Mouse (Mus musculus): Measurements from ENCODE around the gene Siae. TPM values are rescaled to one million over a fixed set of nuclear protein-coding genes. Genes with fewer than 3 reads are reported as not detected.

Siae gene
- polyA plus RNA-seq, 1 experiment from 2014 or later, result 8.5 TPM

GRCm38 (mm10) chr9:37583594-37583993 lies 28.1 kb downstream of the Siae start:
- ATAC-seq (replicated peaks; ENCODE audit: low FRiP score), result no peak
- Histone ChIP-seq H3K9me3 (ENCODE audit: control insufficient read depth, low read length) (no peaks in the 10 kb centered on the region), H3K27ac (ENCODE audit: low read depth, low read length) (no peak overlapping the region), H3K9ac (ENCODE audit: low read length) (no peak overlapping the region), H3K27me3 (ENCODE audit: control insufficient read depth, insufficient read depth, low read length) (no peaks in the 10 kb centered on the region), H3K4me1 (replicated peaks; ENCODE audit: control insufficient read depth, insufficient read depth, low read length) (no peaks in the 10 kb centered on the region), H3K36me3 (ENCODE audit: control insufficient read depth, insufficient read depth, low read length) (no peaks in the 10 kb centered on the region), H3K4me3 (ENCODE audit: low read depth, low read length) (no peak overlapping the region), H3K4me2 (ENCODE audit: low read depth, low read length, severe bottlenecking) (no peak overlapping the region)
- DNase-seq (ENCODE audit: low spot score), result no peak
- WGBS, result 85% methylated on average over 5 of the region's 5 CpGs

- no peaks in the 10 kb centered on the region for H3K36me3 ChIP-seq (ENCODE audit: control insufficient read depth, insufficient read depth, low read length)
- no peak for ATAC-seq (replicated peaks; ENCODE audit: low FRiP score)
- no peak overlapping the region for H3K4me3 ChIP-seq (ENCODE audit: low read depth, low read length)
- WGBS, result 87% methylated on average over 4 of the region's 4 CpGs
- H3K27ac ChIP-seq (ENCODE audit: low read depth, low read length), result no peak overlapping the region
- no peak overlapping the region for H3K4me2 ChIP-seq (ENCODE audit: low read depth, low read length, severe bottlenecking)
- DNase-seq (ENCODE audit: low spot score), result no peak
- no peaks in the 10 kb centered on the region; the same call in 1 of the 2 replicates for H3K9me3 ChIP-seq (ENCODE audit: control insufficient read depth, low read length)
- H3K9ac ChIP-seq (ENCODE audit: low read length), result no peak overlapping the region
- H3K27me3 ChIP-seq (ENCODE audit: control insufficient read depth, insufficient read depth, low read length), result no peaks in the 10 kb centered on the region
- no peaks in the 10 kb centered on the region for H3K4me1 ChIP-seq (replicated peaks; ENCODE audit: control insufficient read depth, insufficient read depth, low read length)
Measured at GRCm38 (mm10) chr9:37586718-37587117, 31.2 kb downstream of the Siae start.

DNA sequence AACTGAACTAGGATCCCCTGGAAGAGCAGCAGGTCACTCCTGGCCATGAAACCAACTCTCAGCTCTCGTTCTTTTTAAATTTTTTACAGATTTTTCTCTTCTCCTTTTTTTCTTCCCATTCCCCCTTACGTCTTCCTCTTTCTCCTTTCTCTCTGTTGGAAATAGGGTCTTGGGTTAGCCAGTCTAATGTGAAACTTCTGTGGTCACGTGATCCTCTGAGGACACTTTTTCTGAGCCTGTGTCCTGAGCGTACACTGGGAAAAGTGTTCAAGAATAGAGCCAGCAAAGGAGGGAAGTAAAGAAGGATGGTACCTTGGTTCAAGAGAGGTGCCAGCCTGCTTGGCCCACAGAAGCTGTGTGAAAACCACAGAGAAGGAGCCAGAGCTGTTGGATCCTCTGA lies 34.9 kb downstream of the Siae start:
- Histone ChIP-seq H3K36me3 (ENCODE audit: control insufficient read depth, insufficient read depth, low read length) (no peaks in the 10 kb centered on the region), H3K27ac (ENCODE audit: low read depth, low read length) (no peak overlapping the region), H3K4me2 (ENCODE audit: low read depth, low read length, severe bottlenecking) (no peak overlapping the region), H3K4me1 (replicated peaks; ENCODE audit: control insufficient read depth, insufficient read depth, low read length) (no peaks in the 10 kb centered on the region), H3K9me3 (ENCODE audit: control insufficient read depth, low read length) (no peaks in the 10 kb centered on the region; the same call in 1 of the 2 replicates), H3K9ac (ENCODE audit: low read length) (no peak overlapping the region), H3K27me3 (ENCODE audit: control insufficient read depth, insufficient read depth, low read length) (no peaks in the 10 kb centered on the region), H3K4me3 (ENCODE audit: low read depth, low read length) (no peak overlapping the region)
- WGBS, result 85% methylated on average over 4 of the region's 4 CpGs
- ATAC-seq (replicated peaks; ENCODE audit: low FRiP score), result no peak
- DNase-seq (ENCODE audit: low spot score), result no peak

DNA sequence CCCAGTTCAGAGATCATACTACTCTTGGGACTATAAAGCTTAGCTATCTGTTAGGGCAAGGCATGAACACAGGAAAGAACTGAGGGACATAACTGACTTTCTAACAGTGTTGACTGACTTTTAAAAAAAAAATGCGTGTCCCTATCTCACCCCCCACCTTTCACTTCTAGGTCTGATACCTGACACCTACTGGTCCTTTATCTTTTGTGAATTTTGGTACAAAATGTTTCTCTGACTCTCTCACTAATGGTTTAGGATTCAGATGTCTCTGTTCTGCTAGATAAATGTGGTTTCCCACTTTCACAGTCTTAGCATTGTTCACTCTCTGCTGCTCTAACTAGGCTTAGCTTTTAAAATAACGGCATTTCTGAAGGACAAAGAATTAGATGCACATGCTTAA lies 36.5 kb downstream of the Siae start:
- DNase-seq (ENCODE audit: low spot score) (no peak), ATAC-seq (replicated peaks; ENCODE audit: low FRiP score) (no peak)
- H3K9me3 ChIP-seq (ENCODE audit: control insufficient read depth, low read length), result no peaks in the 10 kb centered on the region; the same call in 1 of the 2 replicates
- H3K9ac ChIP-seq (ENCODE audit: low read length), result no peak overlapping the region
- H3K4me1 ChIP-seq (replicated peaks; ENCODE audit: control insufficient read depth, insufficient read depth, low read length), result no peaks in the 10 kb centered on the region
- H3K27me3 ChIP-seq (ENCODE audit: control insufficient read depth, insufficient read depth, low read length), result no peaks in the 10 kb centered on the region
- H3K4me3 ChIP-seq (ENCODE audit: low read depth, low read length), result no peak overlapping the region
- H3K27ac ChIP-seq (ENCODE audit: low read depth, low read length), result no peak overlapping the region
- H3K36me3 ChIP-seq (ENCODE audit: control insufficient read depth, insufficient read depth, low read length), result no peaks in the 10 kb centered on the region
- WGBS, result 81% methylated on average over 2 of the region's 2 CpGs
- H3K4me2 ChIP-seq (ENCODE audit: low read depth, low read length, severe bottlenecking), result no peak overlapping the region

DNA sequence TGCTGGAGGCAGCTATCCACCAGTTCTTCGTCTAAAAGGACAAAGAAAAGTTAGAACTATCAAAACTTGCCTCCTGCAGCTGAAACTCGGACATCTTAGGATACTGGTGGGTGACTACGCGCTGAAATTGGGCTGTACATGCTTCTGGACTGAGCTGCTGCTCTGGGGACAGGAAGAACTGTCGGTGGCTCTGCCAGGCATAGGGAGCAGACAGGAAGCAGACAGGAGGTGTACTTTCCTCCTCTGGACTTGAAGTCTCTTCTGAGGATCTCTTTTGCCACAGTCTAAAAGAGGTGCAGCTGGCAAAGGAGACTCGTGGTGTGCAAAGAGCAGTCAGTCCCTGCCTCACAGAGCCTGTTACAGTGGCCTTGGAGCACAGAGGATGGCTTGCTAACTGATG lies 37.1 kb downstream of the Siae start:
- no peaks in the 10 kb centered on the region; the same call in 1 of the 2 replicates for H3K9me3 ChIP-seq (ENCODE audit: control insufficient read depth, low read length)
- ATAC-seq (replicated peaks; ENCODE audit: low FRiP score) (no peak), DNase-seq (ENCODE audit: low spot score) (no peak)
- no peak overlapping the region for H3K4me2 ChIP-seq (ENCODE audit: low read depth, low read length, severe bottlenecking)
- no peaks in the 10 kb centered on the region for H3K27me3 ChIP-seq (ENCODE audit: control insufficient read depth, insufficient read depth, low read length)
- H3K9ac ChIP-seq (ENCODE audit: low read length), result no peak overlapping the region
- H3K4me3 ChIP-seq (ENCODE audit: low read depth, low read length), result no peak overlapping the region
- H3K27ac ChIP-seq (ENCODE audit: low read depth, low read length), result no peak overlapping the region
- WGBS, result 69% methylated on average over 6 of the region's 6 CpGs
- H3K4me1 ChIP-seq (replicated peaks; ENCODE audit: control insufficient read depth, insufficient read depth, low read length), result no peaks in the 10 kb centered on the region
- no peaks in the 10 kb centered on the region for H3K36me3 ChIP-seq (ENCODE audit: control insufficient read depth, insufficient read depth, low read length)

DNA sequence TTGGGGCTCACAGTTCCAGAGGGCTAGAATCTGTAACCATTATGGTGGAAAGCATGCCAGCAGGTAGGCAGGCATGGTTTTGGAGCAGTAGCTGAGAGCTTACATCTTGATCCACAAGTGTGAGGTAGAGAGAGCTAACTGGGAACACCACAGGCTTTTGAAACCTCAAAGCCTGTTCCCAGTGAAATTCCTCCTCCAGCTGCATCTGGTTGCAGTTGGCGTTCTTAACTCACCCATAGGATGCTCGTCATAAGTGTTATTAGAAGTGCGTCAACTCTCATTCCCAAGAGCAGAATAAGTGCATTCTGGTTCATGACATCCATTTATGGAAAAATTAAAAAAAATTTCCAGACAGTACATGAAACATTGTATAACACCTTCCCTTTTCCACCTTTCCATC lies 38.2 kb downstream of the Siae start:
- no peaks in the 10 kb centered on the region for H3K27me3 ChIP-seq (ENCODE audit: control insufficient read depth, insufficient read depth, low read length)
- no peak overlapping the region for H3K4me2 ChIP-seq (ENCODE audit: low read depth, low read length, severe bottlenecking)
- H3K36me3 ChIP-seq (ENCODE audit: control insufficient read depth, insufficient read depth, low read length), result no peaks in the 10 kb centered on the region
- H3K4me3 ChIP-seq (ENCODE audit: low read depth, low read length), result no peak overlapping the region
- DNase-seq (ENCODE audit: low spot score), result no peak
- no peaks in the 10 kb centered on the region for H3K4me1 ChIP-seq (replicated peaks; ENCODE audit: control insufficient read depth, insufficient read depth, low read length)
- no peak overlapping the region for H3K27ac ChIP-seq (ENCODE audit: low read depth, low read length)
- H3K9ac ChIP-seq (ENCODE audit: low read length), result no peak overlapping the region
- ATAC-seq (replicated peaks; ENCODE audit: low FRiP score), result no peak
- H3K9me3 ChIP-seq (ENCODE audit: control insufficient read depth, low read length), result no peaks in the 10 kb centered on the region; the same call in 1 of the 2 replicates
- WGBS, result 91% methylated on average over 3 of the region's 3 CpGs

GRCm38 (mm10) chr9:37595570-37595969 lies 40.1 kb downstream of the Siae start:
- H3K36me3 ChIP-seq (ENCODE audit: control insufficient read depth, insufficient read depth, low read length), result no peaks in the 10 kb centered on the region
- no peak overlapping the region for H3K9ac ChIP-seq (ENCODE audit: low read length)
- no peaks in the 10 kb centered on the region for H3K4me1 ChIP-seq (replicated peaks; ENCODE audit: control insufficient read depth, insufficient read depth, low read length)
- no peak for DNase-seq (ENCODE audit: low spot score)
- 89% methylated on average over 1 of the region's 1 CpGs for WGBS
- no peaks in the 10 kb centered on the region for H3K27me3 ChIP-seq (ENCODE audit: control insufficient read depth, insufficient read depth, low read length)
- H3K9me3 ChIP-seq (ENCODE audit: control insufficient read depth, low read length), result no peaks in the 10 kb centered on the region; the same call in 1 of the 2 replicates
- H3K27ac ChIP-seq (ENCODE audit: low read depth, low read length), result no peak overlapping the region
- H3K4me2 ChIP-seq (ENCODE audit: low read depth, low read length, severe bottlenecking), result no peak overlapping the region
- ATAC-seq (replicated peaks; ENCODE audit: low FRiP score), result no peak
- H3K4me3 ChIP-seq (ENCODE audit: low read depth, low read length), result no peak overlapping the region

- Histone ChIP-seq H3K4me2 (ENCODE audit: low read depth, low read length, severe bottlenecking) (no peak overlapping the region), H3K27ac (ENCODE audit: low read depth, low read length) (no peak overlapping the region), H3K9ac (ENCODE audit: low read length) (no peak overlapping the region), H3K27me3 (ENCODE audit: control insufficient read depth, insufficient read depth, low read length) (no peaks in the 10 kb centered on the region), H3K9me3 (ENCODE audit: control insufficient read depth, low read length) (no peaks in the 10 kb centered on the region), H3K4me3 (ENCODE audit: low read depth, low read length) (no peak overlapping the region), H3K36me3 (ENCODE audit: control insufficient read depth, insufficient read depth, low read length) (no peaks in the 10 kb centered on the region), H3K4me1 (replicated peaks; ENCODE audit: control insufficient read depth, insufficient read depth, low read length) (no peaks in the 10 kb centered on the region)
- DNase-seq (ENCODE audit: low spot score) (no peak), ATAC-seq (replicated peaks; ENCODE audit: low FRiP score) (no peak)
- 87% methylated on average over 2 of the region's 2 CpGs for WGBS
Measured at GRCm38 (mm10) chr9:37598637-37599036, 43.1 kb downstream of the Siae start.

DNA sequence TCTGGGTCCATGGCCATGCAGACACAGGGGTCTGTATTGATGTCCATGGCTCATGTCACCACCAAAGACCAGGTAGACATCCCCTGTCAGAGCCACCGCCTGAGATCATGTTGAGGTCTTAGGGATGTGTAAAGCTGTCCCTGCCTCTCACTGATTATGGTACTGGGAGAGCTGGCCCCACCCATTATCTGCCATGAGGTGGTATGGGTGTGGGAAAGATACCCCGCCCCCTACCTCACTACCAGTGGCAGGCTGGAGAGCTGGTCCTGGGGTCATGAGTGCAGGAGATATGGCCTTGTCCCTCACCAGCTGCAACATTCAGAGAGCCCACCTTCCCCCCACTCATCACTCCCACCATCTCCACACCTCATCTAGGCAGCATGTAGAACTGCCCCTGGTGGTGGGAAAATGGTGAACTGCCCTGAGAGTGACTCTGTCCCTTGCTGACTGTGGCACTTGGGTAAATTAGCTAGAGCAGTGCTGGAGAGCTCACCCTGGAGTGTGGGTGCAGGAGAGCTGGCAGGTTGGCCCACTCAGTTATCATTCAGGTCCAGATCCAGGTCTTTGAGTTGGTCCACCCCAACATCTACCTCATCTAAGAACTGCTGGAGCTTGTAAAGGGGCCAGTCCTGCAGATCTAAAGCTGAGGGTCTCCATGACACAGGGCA lies 45.2 kb downstream of the Siae start:
- Histone ChIP-seq H3K9ac (ENCODE audit: low read length) (no peak overlapping the region), H3K27me3 (ENCODE audit: control insufficient read depth, insufficient read depth, low read length) (no peaks in the 10 kb centered on the region), H3K27ac (ENCODE audit: low read depth, low read length) (no peak overlapping the region), H3K36me3 (ENCODE audit: control insufficient read depth, insufficient read depth, low read length) (no peaks in the 10 kb centered on the region), H3K4me3 (ENCODE audit: low read depth, low read length) (no peak overlapping the region), H3K4me2 (ENCODE audit: low read depth, low read length, severe bottlenecking) (no peak overlapping the region), H3K4me1 (replicated peaks; ENCODE audit: control insufficient read depth, insufficient read depth, low read length) (no peaks in the 10 kb centered on the region), H3K9me3 (ENCODE audit: control insufficient read depth, low read length) (no peaks in the 10 kb centered on the region)
- DNase-seq (ENCODE audit: low spot score) (no peak), ATAC-seq (replicated peaks; ENCODE audit: low FRiP score) (no peak)
- 86% methylated on average over 2 of the region's 2 CpGs for WGBS
